ENCODE assay signal across 25 mouse cellular contexts in genomic region chr3:129797341-129797740, GRCm38 (mm10). TPM values are rescaled to one million over a fixed set of nuclear protein-coding genes. Genes with fewer than 3 reads are reported as not detected.
DNase-seq lines count a peak whose midpoint lies in the region; ATAC-seq and TF ChIP-seq lines count a peak whose summit lies in the region.
"Had no signal": no experiment of that assay in that cellular context is flagged by ENCODE, and none has a peak within 500 bp of the region (broad histone marks: within the 10 kb centered on the region; RNA-seq: fewer than 3 reads in every experiment).

No protein-coding gene starts in this region.

- H3K36me3 ChIP-seq in kidney, adult 2 months (ENCODE audit: control insufficient read depth, insufficient read depth, low read length) = no peaks in the 10 kb centered on the region
- no peaks in the 10 kb centered on the region for H3K36me3 ChIP-seq in kidney, embryonic 14.5 days (ENCODE audit: control insufficient read depth, insufficient read depth, low read length)
- no peaks in the 10 kb centered on the region for H3K36me3 ChIP-seq in kidney, postnatal 0 days (ENCODE audit: insufficient read depth, low read length)
- H3K36me3 ChIP-seq in kidney, embryonic 16.5 days (ENCODE audit: insufficient read depth, low read length) = no peaks in the 10 kb centered on the region
- no peaks in the 10 kb centered on the region for H3K36me3 ChIP-seq in forebrain, embryonic 16.5 days (ENCODE audit: control insufficient read depth, insufficient read depth)
- H3K36me3 ChIP-seq: embryonic facial prominence, embryonic 13.5 days; embryonic facial prominence, embryonic 15.5 days; forebrain, embryonic 10.5 days; forebrain, embryonic 12.5 days had no signal

- no peaks in the 10 kb centered on the region for H3K9me3 ChIP-seq in kidney, embryonic 14.5 days (ENCODE audit: control insufficient read depth, low read length)
- no peaks in the 10 kb centered on the region for H3K9me3 ChIP-seq in kidney, postnatal 0 days (replicated peaks; ENCODE audit: low read length)
- H3K9me3 ChIP-seq in kidney, embryonic 16.5 days (ENCODE audit: low read length) = no peaks in the 10 kb centered on the region
- H3K9me3 ChIP-seq in forebrain, embryonic 16.5 days (ENCODE audit: control insufficient read depth, low read length) = no peaks in the 10 kb centered on the region
- H3K9me3 ChIP-seq: embryonic facial prominence, embryonic 13.5 days; embryonic facial prominence, embryonic 15.5 days; forebrain, embryonic 10.5 days; forebrain, embryonic 12.5 days had no signal

- peaks cover 14% of the 10 kb centered on the region for H3K4me1 ChIP-seq in kidney, adult 2 months (ENCODE audit: control insufficient read depth, insufficient read depth, low read length)
- no peaks in the 10 kb centered on the region for H3K4me1 ChIP-seq in kidney, embryonic 14.5 days (ENCODE audit: control insufficient read depth, insufficient read depth, low read length)
- H3K4me1 ChIP-seq in kidney, postnatal 0 days (replicated peaks; ENCODE audit: insufficient read depth, low read length) = no peaks in the 10 kb centered on the region
- no peaks in the 10 kb centered on the region for H3K4me1 ChIP-seq in kidney, embryonic 16.5 days (ENCODE audit: insufficient read depth, low read length)
- H3K4me1 ChIP-seq in forebrain, embryonic 16.5 days (replicated peaks; ENCODE audit: control insufficient read depth, insufficient read depth, low read length) = no peaks in the 10 kb centered on the region
- H3K4me1 ChIP-seq: embryonic facial prominence, embryonic 13.5 days; embryonic facial prominence, embryonic 15.5 days; forebrain, embryonic 10.5 days; forebrain, embryonic 12.5 days had no signal

- 35% methylated on average over 5 of the region's 5 CpGs for WGBS in kidney, adult 2 months
- WGBS in kidney, embryonic 14.5 days = 82% methylated on average over 5 of the region's 5 CpGs
- WGBS in kidney, postnatal 0 days = 77% methylated on average over 5 of the region's 5 CpGs
- 70% methylated on average over 5 of the region's 5 CpGs for WGBS in kidney, embryonic 16.5 days
- 77% methylated on average over 5 of the region's 5 CpGs for WGBS in forebrain, embryonic 16.5 days

- H3K27ac ChIP-seq in kidney, adult 2 months (ENCODE audit: insufficient read depth, low read depth, low read length) = peak overlapping the region; percentile 99
- H3K27ac ChIP-seq in kidney, embryonic 14.5 days (ENCODE audit: low read depth, low read length) = no peak overlapping the region
- peak overlapping the region; percentile 19; the same call in 1 of the 2 replicates for H3K27ac ChIP-seq in kidney, postnatal 0 days
- H3K27ac ChIP-seq in kidney, embryonic 16.5 days (ENCODE audit: low read length) = no peak overlapping the region
- no peak overlapping the region for H3K27ac ChIP-seq in forebrain, embryonic 16.5 days (ENCODE audit: low read length)
- H3K27ac ChIP-seq: embryonic facial prominence, embryonic 13.5 days; embryonic facial prominence, embryonic 15.5 days; forebrain, embryonic 10.5 days; forebrain, embryonic 12.5 days had no signal

- no peaks in the 10 kb centered on the region for H3K27me3 ChIP-seq in kidney, adult 2 months (replicated peaks; ENCODE audit: control insufficient read depth, insufficient read depth, low read length)
- H3K27me3 ChIP-seq in kidney, embryonic 14.5 days (ENCODE audit: control insufficient read depth, insufficient read depth, low read length) = no peaks in the 10 kb centered on the region
- no peaks in the 10 kb centered on the region for H3K27me3 ChIP-seq in kidney, postnatal 0 days (ENCODE audit: insufficient read depth, low read length)
- H3K27me3 ChIP-seq in kidney, embryonic 16.5 days (ENCODE audit: insufficient read depth, low read length) = no peaks in the 10 kb centered on the region
- H3K27me3 ChIP-seq in forebrain, embryonic 16.5 days (replicated peaks; ENCODE audit: control insufficient read depth, insufficient read depth, low read length) = no peaks in the 10 kb centered on the region
- H3K27me3 ChIP-seq: embryonic facial prominence, embryonic 13.5 days; embryonic facial prominence, embryonic 15.5 days; forebrain, embryonic 12.5 days had no signal

- no peak for TF ChIP-seq CTCF in kidney, adult 2 months (conservative IDR thresholded peaks at IDR 0.05; ENCODE audit: insufficient read depth, insufficient read length, low read depth, low read length)
- TF ChIP-seq CTCF in kidney, postnatal 0 days (IDR thresholded peaks at IDR 0.05; ENCODE audit: low read depth) = no peak

- no peak overlapping the region for H3K4me2 ChIP-seq in kidney, embryonic 14.5 days (replicated peaks; ENCODE audit: low read depth, low read length)
- H3K4me2 ChIP-seq in kidney, postnatal 0 days (ENCODE audit: low read length) = no peak overlapping the region
- no peak overlapping the region for H3K4me2 ChIP-seq in kidney, embryonic 16.5 days (replicated peaks; ENCODE audit: low read depth, low read length)
- no peak overlapping the region for H3K4me2 ChIP-seq in forebrain, embryonic 16.5 days (ENCODE audit: low read length)
- H3K4me2 ChIP-seq: embryonic facial prominence, embryonic 13.5 days; embryonic facial prominence, embryonic 15.5 days; forebrain, embryonic 12.5 days had no signal

- H3K9ac ChIP-seq in kidney, embryonic 14.5 days (ENCODE audit: low read depth, low read length) = no peak overlapping the region
- H3K9ac ChIP-seq in kidney, postnatal 0 days (ENCODE audit: low read depth, low read length) = no peak overlapping the region
- H3K9ac ChIP-seq in kidney, embryonic 16.5 days (replicated peaks; ENCODE audit: low read length) = no peak overlapping the region
- no peak overlapping the region for H3K9ac ChIP-seq in forebrain, embryonic 16.5 days (replicated peaks; ENCODE audit: low read depth, low read length)
- H3K9ac ChIP-seq: embryonic facial prominence, embryonic 13.5 days; embryonic facial prominence, embryonic 15.5 days; forebrain, embryonic 12.5 days had no signal

- H3K4me3 ChIP-seq in kidney, adult 2 months (ENCODE audit: insufficient read depth, low read depth, low read length) = peak overlapping the region; percentile 55
- H3K4me3 ChIP-seq in kidney, embryonic 14.5 days (ENCODE audit: low read length) = no peak overlapping the region
- no peak overlapping the region for H3K4me3 ChIP-seq in kidney, postnatal 0 days (replicated peaks; ENCODE audit: low read depth, low read length)
- H3K4me3 ChIP-seq in kidney, embryonic 16.5 days (ENCODE audit: low read length) = no peak overlapping the region
- no peak overlapping the region for H3K4me3 ChIP-seq in forebrain, embryonic 16.5 days (replicated peaks; ENCODE audit: low read length)
- H3K4me3 ChIP-seq: embryonic facial prominence, embryonic 13.5 days; embryonic facial prominence, embryonic 15.5 days; erythroblast, embryonic 14.5 days; forebrain, embryonic 10.5 days; forebrain, embryonic 12.5 days had no signal

- peak; percentile 80 for DNase-seq in kidney, adult 2 months
- peak; percentile 6 for DNase-seq in kidney, postnatal 0 days (ENCODE audit: low spot score)
- peak; percentile 21 to 69 for DNase-seq in kidney, postnatal 36 days
- no peak for DNase-seq in kidney, postnatal 4 days
- DNase-seq: adrenal gland, adult 2 months; adrenal gland, postnatal 10 days; adrenal gland, postnatal 25 days; cerebellum, adult 11 months; cerebellum, adult 18-20 months; cerebellum, adult 8-10 months; cerebellum, adult 9-11 months; cerebellum, postnatal 14 days; cerebellum, postnatal 36 days; embryo, embryonic 11 days had no signal

- ATAC-seq in kidney, embryonic 14.5 days (ENCODE audit: low FRiP score, low TSS enrichment) = no peak
- ATAC-seq in kidney, postnatal 0 days (replicated peaks; ENCODE audit: low FRiP score, low read depth) = no peak
- ATAC-seq in kidney, embryonic 16.5 days (ENCODE audit: low FRiP score, low TSS enrichment) = no peak
- ATAC-seq in forebrain, embryonic 16.5 days = no peak
- ATAC-seq: forebrain, embryonic 14.5 days had no signal

- no peak for TF ChIP-seq POLR2A in kidney, adult 2 months (IDR thresholded peaks at IDR 0.05; ENCODE audit: low read depth, low read length)

RNA-seq across cellular contexts. Expression of gene Lrit3, which starts 6.5 kb away (rescaled TPM):
- 0.16 and 0.33 TPM in 2 replicates for polyA plus RNA-seq in kidney, adult 2 months (2012; rRNA removed)
- polyA plus RNA-seq in kidney, embryonic 14.5 days (2014; fragmentation: Nextera tagmentation; extraction: Ambion mirVana) = not detected in 2 replicates
- polyA plus RNA-seq in kidney, postnatal 0 days (2015; fragmentation: Nextera tagmentation; extraction: Ambion mirVana) = 0.07 and 0.08 TPM in 2 replicates
- polyA plus RNA-seq in kidney, embryonic 16.5 days (2015; fragmentation: Nextera tagmentation; extraction: Ambion mirVana) = 0.10 TPM in 1 of 2 replicates, not detected in the other
- polyA plus RNA-seq in forebrain, embryonic 16.5 days (2015; fragmentation: Nextera tagmentation; extraction: Ambion mirVana) = not detected in 2 replicates
- polyA plus RNA-seq: adrenal gland, adult 2 months; C2C12; embryonic facial prominence, embryonic 11.5 days; embryonic facial prominence, embryonic 13.5 days; embryonic facial prominence, embryonic 15.5 days; erythroblast, embryonic 14.5 days; forebrain, embryonic 10.5 days; forebrain, embryonic 12.5 days; forebrain, embryonic 14.5 days had no signal

RNA-seq across cellular contexts. Expression of gene Rrh, which starts 25.0 kb away (rescaled TPM):
- not detected in 2 replicates for polyA plus RNA-seq in kidney, adult 2 months (2012; rRNA removed)
- 0.26 TPM in 1 of 2 replicates, not detected in the other for polyA plus RNA-seq in kidney, embryonic 14.5 days (2014; fragmentation: Nextera tagmentation; extraction: Ambion mirVana)
- polyA plus RNA-seq in kidney, postnatal 0 days (2015; fragmentation: Nextera tagmentation; extraction: Ambion mirVana) = 0.15 and 0.33 TPM in 2 replicates
- polyA plus RNA-seq in kidney, embryonic 16.5 days (2015; fragmentation: Nextera tagmentation; extraction: Ambion mirVana) = not detected in 2 replicates
- polyA plus RNA-seq in forebrain, embryonic 16.5 days (2015; fragmentation: Nextera tagmentation; extraction: Ambion mirVana) = 0.25 TPM in 1 of 2 replicates, not detected in the other
- polyA plus RNA-seq: adrenal gland, adult 2 months; erythroblast, embryonic 14.5 days had no signal

RNA-seq across cellular contexts. Expression of gene Gar1, which starts 33.9 kb away (rescaled TPM):
- polyA plus RNA-seq in kidney, adult 2 months (2012; rRNA removed) = 16.0 and 28.6 TPM in 2 replicates
- polyA plus RNA-seq in kidney, embryonic 14.5 days (2014; fragmentation: Nextera tagmentation; extraction: Ambion mirVana) = 52.2 and 77.2 TPM in 2 replicates
- 56.9 and 62.5 TPM in 2 replicates for polyA plus RNA-seq in kidney, postnatal 0 days (2015; fragmentation: Nextera tagmentation; extraction: Ambion mirVana)
- 69.2 and 79.2 TPM in 2 replicates for polyA plus RNA-seq in kidney, embryonic 16.5 days (2015; fragmentation: Nextera tagmentation; extraction: Ambion mirVana)
- polyA plus RNA-seq in forebrain, embryonic 16.5 days (2015; fragmentation: Nextera tagmentation; extraction: Ambion mirVana) = 44.7 and 45.3 TPM in 2 replicates

RNA-seq across cellular contexts. Expression of gene Cfi, which starts 38.3 kb away (rescaled TPM):
- polyA plus RNA-seq in kidney, adult 2 months (2012; rRNA removed) = 10.3 and 11.2 TPM in 2 replicates
- polyA plus RNA-seq in kidney, embryonic 14.5 days (2014; fragmentation: Nextera tagmentation; extraction: Ambion mirVana) = 6.5 and 7.8 TPM in 2 replicates
- 27.3 and 27.4 TPM in 2 replicates for polyA plus RNA-seq in kidney, postnatal 0 days (2015; fragmentation: Nextera tagmentation; extraction: Ambion mirVana)
- 18.0 and 24.6 TPM in 2 replicates for polyA plus RNA-seq in kidney, embryonic 16.5 days (2015; fragmentation: Nextera tagmentation; extraction: Ambion mirVana)
- 0.22 and 0.26 TPM in 2 replicates for polyA plus RNA-seq in forebrain, embryonic 16.5 days (2015; fragmentation: Nextera tagmentation; extraction: Ambion mirVana)
- polyA plus RNA-seq: C2C12 had no signal

RNA-seq across cellular contexts. Expression of gene Egf, which starts 42.2 kb away (rescaled TPM):
- polyA plus RNA-seq in kidney, adult 2 months (2012; rRNA removed) = 917 and 1,191 TPM in 2 replicates
- polyA plus RNA-seq in kidney, embryonic 14.5 days (2014; fragmentation: Nextera tagmentation; extraction: Ambion mirVana) = 1.6 and 1.8 TPM in 2 replicates
- 2.6 and 2.8 TPM in 2 replicates for polyA plus RNA-seq in kidney, postnatal 0 days (2015; fragmentation: Nextera tagmentation; extraction: Ambion mirVana)
- 2.3 and 2.4 TPM in 2 replicates for polyA plus RNA-seq in kidney, embryonic 16.5 days (2015; fragmentation: Nextera tagmentation; extraction: Ambion mirVana)
- polyA plus RNA-seq in forebrain, embryonic 16.5 days (2015; fragmentation: Nextera tagmentation; extraction: Ambion mirVana) = 1.4 and 3.0 TPM in 2 replicates
- polyA plus RNA-seq: erythroblast, embryonic 14.5 days had no signal

Comparison
In these comparisons a context has a peak if more than half of its experiments do, and no peak if none do; other contexts are left out.
1. DNase-seq: peak in kidney, adult 2 months (single experiment), kidney, postnatal 0 days (single experiment) and kidney, postnatal 36 days (2 of 2); none in kidney, postnatal 4 days (0 of 2).
2. H3K27ac ChIP-seq: peak in kidney, adult 2 months (single experiment) and kidney, postnatal 0 days (single experiment); none in kidney, embryonic 14.5 days (single experiment), kidney, embryonic 16.5 days (single experiment) and forebrain, embryonic 16.5 days (single experiment).